Mouse (Mus musculus) cortical plate, adult 2 months (tissue): ENCODE measurements around the gene Pdcd6ip.

Experiments used
- CTCF ChIP-seq: fragments of 200-500 bp; IDR thresholded peaks from 2 replicates; pipeline ENCODE4 v1.5.1; 2011; ENCODE audit warnings: mild to moderate bottlenecking, control low read depth, low read length; ENCODE audit not compliant: insufficient read depth; ENCODE audit errors: extremely low read depth
- POLR2A ChIP-seq: fragments of 200-500 bp; IDR thresholded peaks from 2 replicates; pipeline ENCODE4 v1.6.1; 2011; ENCODE audit warnings: mild to moderate bottlenecking, low read length, control low read depth; ENCODE audit not compliant: insufficient read depth; ENCODE audit errors: extremely low read depth

- no peak for TF ChIP-seq POLR2A
- TF ChIP-seq CTCF, result no peak
These were observed 23.5 kb upstream of the Pdcd6ip start for GRCm38 (mm10) chr9:113731540-113731939.
